Mouse (Mus musculus): ENCODE measurements around the gene Gm21865. TPM values are rescaled to one million over a fixed set of nuclear protein-coding genes. Genes with fewer than 3 reads are reported as not detected.

Gm21865 gene
- polyA plus RNA-seq (2021; fragmentation: Nextera tagmentation) = not detected in 2 replicates
- long read RNA-seq, experiment 1 = 0 reads
- long read RNA-seq, experiment 2 = 0 reads

DNA sequence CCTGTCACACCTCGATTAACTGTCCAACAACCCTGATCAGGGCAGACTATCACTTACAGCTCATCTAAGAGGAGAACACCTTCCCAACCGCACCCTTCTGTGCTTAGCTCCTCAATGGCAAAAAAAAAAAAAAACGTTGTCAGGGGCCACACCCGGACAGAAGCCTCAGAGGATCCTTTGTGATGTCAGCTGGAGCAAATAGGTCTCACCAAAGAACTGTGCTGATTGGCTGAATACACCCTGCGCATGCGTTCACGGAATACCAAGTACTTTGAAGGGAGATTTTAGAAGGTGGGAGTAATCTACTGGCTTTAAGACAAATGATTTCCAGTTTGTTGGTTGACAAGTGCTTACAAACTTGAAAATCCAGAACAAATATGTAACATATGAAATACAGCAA lies at the start of gene Gm21865:
Gm21865 (minus strand) TSS at position 101 of the 400 bp plus-strand sequence.

Other genes with a start within 250 kb of the Gm21865 start
- not detected in 2 replicates for gene Gm21882, start 64.6 kb upstream of the Gm21865 start, polyA plus RNA-seq (2021; fragmentation: Nextera tagmentation)